Mouse (Mus musculus): ENCODE data around the gene Fam171a1. TPM values are rescaled to one million over a fixed set of nuclear protein-coding genes. Genes with fewer than 3 reads are reported as not detected.

Fam171a1 gene
- polyA plus RNA-seq, 1 experiment from 2014 or later, result 44.5 TPM

DNA sequence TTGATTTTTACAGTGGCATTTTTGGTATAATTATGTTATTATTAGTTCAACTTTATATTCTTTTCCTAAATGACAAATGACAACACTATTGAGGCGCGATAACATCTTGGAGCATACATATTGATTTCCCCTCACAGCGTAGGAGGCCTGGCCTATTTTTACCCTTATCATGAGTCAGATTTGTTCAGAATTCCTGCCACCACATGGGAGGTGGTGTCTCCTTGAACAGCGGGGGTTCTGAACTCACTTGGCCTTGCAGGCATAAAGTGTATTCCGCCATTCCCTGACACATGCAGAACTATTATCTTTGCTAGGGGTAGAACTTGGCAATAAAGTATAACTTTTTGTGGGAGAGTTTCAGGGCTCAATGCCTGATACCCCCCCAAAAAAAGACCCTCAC is 30.3 kb downstream of the Fam171a1 start:
- no peak overlapping the region for H3K9ac ChIP-seq (replicated peaks; ENCODE audit: low read depth, low read length)
- ATAC-seq (ENCODE audit: low read depth), result no peak

DNA sequence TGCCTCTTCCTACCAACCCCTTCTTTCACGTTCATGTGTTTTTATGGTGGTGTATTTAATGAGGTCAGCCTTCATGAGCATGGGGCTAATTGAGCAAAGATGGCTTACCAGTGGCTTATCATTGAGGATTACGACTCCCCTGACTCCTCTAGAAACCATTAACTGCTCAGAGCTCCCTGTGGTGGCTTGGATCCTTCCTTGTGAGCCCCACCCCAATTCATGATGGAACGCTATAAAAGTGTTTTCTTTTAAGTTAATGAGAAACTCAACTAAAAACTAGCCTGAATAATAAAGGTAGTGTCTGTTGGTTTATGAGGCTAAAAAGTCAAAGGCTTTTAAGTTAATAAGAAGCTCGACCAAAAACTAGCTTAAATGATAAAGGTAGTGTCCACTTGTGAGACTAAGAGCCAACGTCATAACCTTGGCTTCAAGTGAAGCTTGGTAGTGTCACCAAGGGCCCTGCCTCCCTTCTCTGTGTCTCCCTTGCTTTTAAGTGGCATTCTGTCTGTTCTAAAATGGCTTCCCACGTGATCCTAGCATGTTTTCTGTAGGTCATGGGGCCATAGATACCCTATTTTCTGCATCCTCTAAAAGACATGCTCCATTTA is 33.6 kb downstream of the Fam171a1 start:
- no peak; the same call in 1 of the 2 replicates for ATAC-seq (ENCODE audit: low read depth)
- Histone ChIP-seq H3K9ac (replicated peaks; ENCODE audit: low read depth, low read length) (no peak overlapping the region), H3K9me3 (ENCODE audit: control insufficient read depth, low read length) (no peaks in the 10 kb centered on the region), H3K27ac (ENCODE audit: low read depth, low read length) (no peak overlapping the region), H3K27me3 (ENCODE audit: control insufficient read depth, insufficient read depth, low read length) (no peaks in the 10 kb centered on the region), H3K36me3 (ENCODE audit: control insufficient read depth, insufficient read depth, low read length) (no peaks in the 10 kb centered on the region), H3K4me1 (ENCODE audit: control insufficient read depth, insufficient read depth, low read length) (no peaks in the 10 kb centered on the region; the same call in 1 of the 2 replicates), H3K4me3 (ENCODE audit: low read depth, low read length) (no peak overlapping the region), H3K4me2 (ENCODE audit: low read depth, low read length) (no peak overlapping the region)
- 56% methylated on average over 6 of the region's 6 CpGs for WGBS

More for the DNA sequence above, 30.3 kb downstream of the Fam171a1 start:
- Histone ChIP-seq H3K9me3 (ENCODE audit: control insufficient read depth, low read length) (no peaks in the 10 kb centered on the region), H3K36me3 (ENCODE audit: control insufficient read depth, insufficient read depth, low read length) (no peaks in the 10 kb centered on the region), H3K4me2 (ENCODE audit: low read depth, low read length) (no peak overlapping the region), H3K27me3 (ENCODE audit: control insufficient read depth, insufficient read depth, low read length) (no peaks in the 10 kb centered on the region), H3K27ac (ENCODE audit: low read depth, low read length) (no peak overlapping the region), H3K4me1 (ENCODE audit: control insufficient read depth, insufficient read depth, low read length) (no peaks in the 10 kb centered on the region), H3K4me3 (ENCODE audit: low read depth, low read length) (no peak overlapping the region)
- 91% methylated on average over 5 of the region's 5 CpGs for WGBS

DNA sequence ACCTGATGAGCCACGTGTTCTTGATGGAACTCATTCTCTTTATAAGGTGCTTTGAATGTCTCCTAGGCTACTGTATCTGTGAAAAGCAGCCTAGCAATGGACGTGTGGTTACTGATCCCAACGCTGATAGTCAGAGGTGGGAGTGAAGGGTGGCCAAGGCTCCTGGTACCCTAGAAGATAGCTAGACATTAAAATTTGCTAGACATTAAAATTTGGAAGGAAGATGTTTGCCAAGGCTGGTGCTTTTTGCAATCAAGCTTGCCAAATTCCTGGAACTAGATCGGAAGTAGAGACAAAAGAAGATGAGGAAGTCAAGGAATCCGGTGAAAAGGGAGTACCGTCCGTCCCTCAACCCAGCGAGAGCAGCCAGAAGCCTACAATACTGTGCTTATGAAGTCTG is 34.7 kb downstream of the Fam171a1 start:
- Histone ChIP-seq H3K9me3 (ENCODE audit: control insufficient read depth, low read length) (no peaks in the 10 kb centered on the region), H3K4me1 (ENCODE audit: control insufficient read depth, insufficient read depth, low read length) (no peaks in the 10 kb centered on the region; the same call in 1 of the 2 replicates), H3K36me3 (ENCODE audit: control insufficient read depth, insufficient read depth, low read length) (no peaks in the 10 kb centered on the region), H3K9ac (replicated peaks; ENCODE audit: low read depth, low read length) (no peak overlapping the region), H3K27ac (ENCODE audit: low read depth, low read length) (no peak overlapping the region), H3K4me2 (ENCODE audit: low read depth, low read length) (no peak overlapping the region), H3K27me3 (ENCODE audit: control insufficient read depth, insufficient read depth, low read length) (no peaks in the 10 kb centered on the region), H3K4me3 (ENCODE audit: low read depth, low read length) (no peak overlapping the region)
- 92% methylated on average over 8 of the region's 8 CpGs for WGBS
- ATAC-seq (ENCODE audit: low read depth), result no peak

DNA sequence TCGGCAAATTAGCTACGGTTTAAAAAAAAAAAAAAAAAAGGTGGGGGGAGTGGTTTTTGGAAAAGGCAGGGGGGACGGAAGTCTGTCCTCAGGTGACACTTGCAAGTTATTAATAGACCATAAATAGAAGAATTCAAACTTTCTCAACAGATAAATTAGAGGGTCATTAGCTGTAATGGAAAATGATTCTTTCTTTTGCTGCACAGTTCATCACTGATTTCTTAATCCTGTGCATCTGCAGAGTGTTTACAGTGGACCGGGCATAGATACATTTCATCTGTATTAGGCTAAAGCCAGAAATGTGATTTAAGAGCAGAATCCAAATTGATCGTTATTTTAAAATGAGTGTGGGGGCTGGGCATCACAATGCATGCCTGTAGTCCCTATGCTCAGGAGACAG is 36.3 kb downstream of the Fam171a1 start:
- no peaks in the 10 kb centered on the region for H3K27me3 ChIP-seq (ENCODE audit: control insufficient read depth, insufficient read depth, low read length)
- H3K27ac ChIP-seq (ENCODE audit: low read depth, low read length), result no peak overlapping the region
- H3K4me2 ChIP-seq (ENCODE audit: low read depth, low read length), result no peak overlapping the region
- no peaks in the 10 kb centered on the region for H3K36me3 ChIP-seq (ENCODE audit: control insufficient read depth, insufficient read depth, low read length)
- no peak overlapping the region for H3K9ac ChIP-seq (replicated peaks; ENCODE audit: low read depth, low read length)
- no peak for ATAC-seq (ENCODE audit: low read depth)
- no peak overlapping the region for H3K4me3 ChIP-seq (ENCODE audit: low read depth, low read length)
- no peaks in the 10 kb centered on the region for H3K9me3 ChIP-seq (ENCODE audit: control insufficient read depth, low read length)
- 80% methylated on average over 5 of the region's 5 CpGs for WGBS
- H3K4me1 ChIP-seq (ENCODE audit: control insufficient read depth, insufficient read depth, low read length), result peaks cover 7% of the 10 kb centered on the region; the same call in 1 of the 2 replicates

DNA sequence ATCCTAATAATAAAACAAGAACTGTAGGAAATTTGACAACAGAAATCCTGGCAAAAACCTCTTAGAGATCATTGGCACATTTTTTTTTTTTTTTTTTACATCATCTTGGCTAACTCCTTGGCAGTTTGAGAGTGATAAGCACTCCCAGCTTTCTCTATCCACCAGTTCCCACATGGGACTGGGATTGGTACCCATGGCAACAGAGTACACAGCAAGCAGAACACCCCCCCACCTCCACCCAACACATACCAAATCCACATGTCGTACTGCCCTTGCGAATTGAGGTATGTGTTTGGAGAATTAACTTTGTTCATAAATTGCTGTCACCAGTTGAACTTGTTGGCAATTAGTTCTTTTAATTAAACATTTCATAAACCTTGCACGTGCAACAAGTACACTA is 37.3 kb downstream of the Fam171a1 start:
- no peak overlapping the region for H3K27ac ChIP-seq (ENCODE audit: low read depth, low read length)
- no peaks in the 10 kb centered on the region for H3K9me3 ChIP-seq (ENCODE audit: control insufficient read depth, low read length)
- ATAC-seq (ENCODE audit: low read depth), result no peak
- no peak overlapping the region for H3K9ac ChIP-seq (replicated peaks; ENCODE audit: low read depth, low read length)
- no peak overlapping the region for H3K4me3 ChIP-seq (ENCODE audit: low read depth, low read length)
- H3K4me1 ChIP-seq (ENCODE audit: control insufficient read depth, insufficient read depth, low read length), result peaks cover 8% of the 10 kb centered on the region; the same call in 1 of the 2 replicates
- no peaks in the 10 kb centered on the region for H3K27me3 ChIP-seq (ENCODE audit: control insufficient read depth, insufficient read depth, low read length)
- WGBS, result 85% methylated on average over 3 of the region's 3 CpGs
- H3K4me2 ChIP-seq (ENCODE audit: low read depth, low read length), result no peak overlapping the region
- no peaks in the 10 kb centered on the region for H3K36me3 ChIP-seq (ENCODE audit: control insufficient read depth, insufficient read depth, low read length)

DNA sequence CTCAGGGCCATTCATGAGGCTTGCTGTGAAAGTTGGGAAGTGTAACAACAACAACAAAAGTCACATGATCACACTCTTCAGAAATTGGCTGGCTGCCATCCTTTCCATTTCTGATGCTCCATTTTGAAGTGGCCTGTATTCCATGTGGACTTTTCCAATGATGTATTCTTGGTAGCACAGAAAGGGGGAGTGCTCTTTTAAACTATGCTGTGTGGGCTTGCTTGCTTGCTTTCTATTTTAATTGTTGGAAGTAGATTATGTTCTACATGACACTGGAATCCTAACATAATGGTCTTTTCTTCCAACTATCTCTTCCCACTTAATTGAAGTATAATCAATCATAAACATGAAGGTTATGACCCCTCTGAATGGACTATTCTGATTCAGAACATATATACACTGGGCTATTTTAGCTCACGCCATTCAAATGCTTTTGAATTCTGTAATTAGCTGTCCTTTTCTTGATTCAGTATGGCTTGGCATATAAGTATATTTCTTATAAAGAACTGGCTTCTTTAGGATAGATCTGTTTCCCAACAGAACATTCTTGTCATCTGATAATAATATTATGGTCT is 40.2 kb downstream of the Fam171a1 start:
- Histone ChIP-seq H3K4me2 (ENCODE audit: low read depth, low read length) (no peak overlapping the region), H3K36me3 (ENCODE audit: control insufficient read depth, insufficient read depth, low read length) (no peaks in the 10 kb centered on the region), H3K9ac (replicated peaks; ENCODE audit: low read depth, low read length) (no peak overlapping the region), H3K4me1 (ENCODE audit: control insufficient read depth, insufficient read depth, low read length) (peaks cover 8% of the 10 kb centered on the region; the same call in 1 of the 2 replicates), H3K4me3 (ENCODE audit: low read depth, low read length) (no peak overlapping the region), H3K27me3 (ENCODE audit: control insufficient read depth, insufficient read depth, low read length) (no peaks in the 10 kb centered on the region), H3K9me3 (ENCODE audit: control insufficient read depth, low read length) (no peaks in the 10 kb centered on the region), H3K27ac (ENCODE audit: low read depth, low read length) (no peak overlapping the region)
- WGBS, result 89% methylated on average over 1 of the region's 1 CpGs
- no peak for ATAC-seq (ENCODE audit: low read depth)

DNA sequence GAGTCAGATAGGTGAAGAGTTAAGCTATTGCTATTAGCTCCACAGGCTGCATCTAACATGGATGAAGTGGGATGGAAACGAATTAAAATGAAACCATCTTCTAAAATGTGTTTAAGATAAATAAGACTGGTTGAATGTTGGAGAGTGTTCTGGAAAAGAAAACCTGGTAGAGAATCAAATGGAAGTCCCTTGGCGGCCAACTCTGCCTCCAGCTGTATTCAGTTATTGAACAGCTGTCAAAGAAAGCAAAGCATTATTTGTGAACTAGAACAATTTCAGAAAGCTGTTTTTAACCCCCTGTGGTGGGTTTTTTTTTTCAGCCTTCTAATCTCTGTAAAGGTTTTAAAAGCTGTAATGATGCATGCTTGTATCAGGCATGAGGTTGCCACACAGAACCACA is 41.0 kb downstream of the Fam171a1 start:
- no peak for ATAC-seq (ENCODE audit: low read depth)
- no peaks in the 10 kb centered on the region for H3K27me3 ChIP-seq (ENCODE audit: control insufficient read depth, insufficient read depth, low read length)
- no peaks in the 10 kb centered on the region for H3K9me3 ChIP-seq (ENCODE audit: control insufficient read depth, low read length)
- H3K27ac ChIP-seq (ENCODE audit: low read depth, low read length), result 0 out of 2 replicates have a peak overlapping the region, but pooled peaks have one; percentile 10
- no peak overlapping the region for H3K4me3 ChIP-seq (ENCODE audit: low read depth, low read length)
- H3K4me2 ChIP-seq (ENCODE audit: low read depth, low read length), result no peak overlapping the region
- 61% methylated on average over 2 of the region's 2 CpGs for WGBS
- H3K4me1 ChIP-seq (ENCODE audit: control insufficient read depth, insufficient read depth, low read length), result peaks cover 8% of the 10 kb centered on the region; the same call in 1 of the 2 replicates
- no peaks in the 10 kb centered on the region for H3K36me3 ChIP-seq (ENCODE audit: control insufficient read depth, insufficient read depth, low read length)
- H3K9ac ChIP-seq (replicated peaks; ENCODE audit: low read depth, low read length), result no peak overlapping the region

DNA sequence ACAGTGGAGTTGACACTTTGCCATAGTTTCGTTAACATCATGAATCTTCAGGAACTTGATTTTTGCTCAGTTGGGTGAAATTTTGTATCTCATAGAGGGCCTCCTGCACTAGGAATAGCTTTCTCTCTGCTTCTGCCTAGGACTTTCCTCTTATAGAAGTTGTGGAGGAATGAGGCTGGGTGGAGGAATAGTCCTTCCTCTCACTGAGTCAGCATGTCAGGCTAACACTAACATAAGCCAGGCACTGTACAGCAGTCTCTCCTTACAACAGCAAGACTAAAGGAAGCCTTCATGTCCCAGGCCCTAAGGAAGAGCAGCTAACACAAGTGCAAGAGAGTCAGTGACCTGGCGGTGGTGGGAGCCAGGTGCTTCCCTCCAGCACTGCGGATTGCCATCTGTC is 43.0 kb downstream of the Fam171a1 start:
- Histone ChIP-seq H3K4me2 (ENCODE audit: low read depth, low read length) (no peak overlapping the region), H3K9ac (replicated peaks; ENCODE audit: low read depth, low read length) (no peak overlapping the region), H3K27ac (ENCODE audit: low read depth, low read length) (no peak overlapping the region), H3K36me3 (ENCODE audit: control insufficient read depth, insufficient read depth, low read length) (no peaks in the 10 kb centered on the region), H3K4me3 (ENCODE audit: low read depth, low read length) (no peak overlapping the region), H3K27me3 (ENCODE audit: control insufficient read depth, insufficient read depth, low read length) (no peaks in the 10 kb centered on the region), H3K4me1 (ENCODE audit: control insufficient read depth, insufficient read depth, low read length) (peaks cover 8% of the 10 kb centered on the region; the same call in 1 of the 2 replicates), H3K9me3 (ENCODE audit: control insufficient read depth, low read length) (no peaks in the 10 kb centered on the region)
- ATAC-seq (ENCODE audit: low read depth), result no peak; the same call in 1 of the 2 replicates
- 84% methylated on average over 3 of the region's 3 CpGs for WGBS

DNA sequence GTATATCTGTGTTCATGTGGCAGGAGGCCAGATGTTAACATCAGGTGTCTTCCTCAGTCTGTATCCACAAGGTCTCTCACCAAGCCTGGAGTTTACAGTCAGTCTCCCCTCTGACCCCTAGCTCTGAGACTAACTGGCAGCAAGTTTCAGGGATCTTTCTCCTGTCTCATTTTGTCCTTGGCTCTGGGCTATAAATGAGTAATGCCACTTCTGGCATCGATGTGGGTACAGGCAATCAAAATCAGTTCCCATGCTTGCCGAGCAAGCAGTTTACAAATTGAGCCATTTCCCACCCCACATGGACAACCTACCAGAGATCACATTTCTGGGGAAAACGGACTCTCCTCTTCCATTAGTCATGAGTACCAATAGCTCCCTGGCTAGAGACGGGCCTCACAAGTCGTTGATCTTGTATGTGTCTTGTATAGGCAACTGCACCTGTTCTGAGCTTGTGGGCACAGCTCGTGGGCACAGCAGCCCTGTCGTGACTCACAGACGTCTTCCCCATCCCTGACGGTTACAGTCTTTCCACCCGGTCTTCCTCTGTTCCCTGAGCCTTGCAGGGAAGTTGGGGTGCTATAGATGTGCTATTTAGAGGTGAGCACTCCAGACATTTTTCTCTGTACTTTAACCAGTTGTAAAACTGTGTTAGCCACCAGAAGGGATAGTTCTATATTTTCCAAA is 43.8 kb downstream of the Fam171a1 start:
- H3K4me2 ChIP-seq (ENCODE audit: low read depth, low read length), result no peak overlapping the region
- H3K4me3 ChIP-seq (ENCODE audit: low read depth, low read length), result no peak overlapping the region
- H3K4me1 ChIP-seq (ENCODE audit: control insufficient read depth, insufficient read depth, low read length), result peaks cover 8% of the 10 kb centered on the region; the same call in 1 of the 2 replicates
- WGBS, result 74% methylated on average over 10 of the region's 10 CpGs
- H3K9me3 ChIP-seq (ENCODE audit: control insufficient read depth, low read length), result no peaks in the 10 kb centered on the region
- no peak overlapping the region for H3K27ac ChIP-seq (ENCODE audit: low read depth, low read length)
- ATAC-seq (ENCODE audit: low read depth), result no peak
- no peak overlapping the region for H3K9ac ChIP-seq (replicated peaks; ENCODE audit: low read depth, low read length)
- no peaks in the 10 kb centered on the region for H3K36me3 ChIP-seq (ENCODE audit: control insufficient read depth, insufficient read depth, low read length)
- H3K27me3 ChIP-seq (ENCODE audit: control insufficient read depth, insufficient read depth, low read length), result no peaks in the 10 kb centered on the region

All from neural tube, embryonic 14.5 days (tissue).